Mouse (Mus musculus) adrenal gland, postnatal 0 days (tissue): Measurements from ENCODE around the gene Lair1. TPM values are rescaled to one million over a fixed set of nuclear protein-coding genes. Genes with fewer than 3 reads are reported as not detected.

Source experiments
- polyA plus RNA-seq: library from polyadenylated mRNA; unstranded; fragments of >200 nt; fragmentation: Nextera tagmentation; extraction: Ambion mirVana; gene quantifications from 2 replicates; pipeline ENCODE4 v1.2.1, GENCODE M21; 2015

Gene Lair1
- polyA plus RNA-seq = 3.4 and 3.7 TPM in 2 replicates

GRCm38 (mm10) chr7:4063013-4063412, at the start of gene Lair1:
Lair1 (minus strand) TSS chr7:4063204.

Other genes starting within 250 kb of the Lair1 start
- 0.12 TPM in 1 of 2 replicates, not detected in the other for gene Gm15448, start 237.5 kb downstream of the Lair1 start, polyA plus RNA-seq
- gene Pira2, start 218.2 kb downstream of the Lair1 start, polyA plus RNA-seq = 0.54 and 0.96 TPM in 2 replicates
- 0.33 and 0.63 TPM in 2 replicates for gene Gm14548, start 165.1 kb downstream of the Lair1 start, polyA plus RNA-seq
- gene Lilra6, start 147.7 kb downstream of the Lair1 start, polyA plus RNA-seq = 0.33 and 0.40 TPM in 2 replicates
- gene Ttyh1, start 56.2 kb upstream of the Lair1 start, polyA plus RNA-seq = 10.1 and 16.1 TPM in 2 replicates
- gene Leng8, start 73.8 kb upstream of the Lair1 start, polyA plus RNA-seq = 26.7 and 44.4 TPM in 2 replicates
- 5.4 and 8.0 TPM in 2 replicates for gene Leng9, start 87.2 kb upstream of the Lair1 start, polyA plus RNA-seq
- gene Cdc42ep5, start 101.7 kb upstream of the Lair1 start, polyA plus RNA-seq = 63.1 and 80.7 TPM in 2 replicates
- gene Lilra5, start 174.6 kb upstream of the Lair1 start, polyA plus RNA-seq = 0.80 and 0.88 TPM in 2 replicates